Mouse (Mus musculus) brain, embryonic 14.5 days (tissue): ENCODE results near the gene Dync1li1.

ENCODE experiments used
- CTCF ChIP-seq: fragments of 200-500 bp; IDR thresholded peaks from 2 replicates; pipeline ENCODE4 v1.5.1; 2012; ENCODE audit warnings: inconsistent platforms, mild to moderate bottlenecking, moderate library complexity, borderline replicate concordance; ENCODE audit not compliant: insufficient read depth, insufficient read length; ENCODE audit errors: extremely low read depth
- POLR2A ChIP-seq: fragments of 200-500 bp; IDR thresholded peaks from 2 replicates; pipeline ENCODE4 v1.6.1; 2012; ENCODE audit warnings: mild to moderate bottlenecking, inconsistent platforms, borderline replicate concordance; ENCODE audit not compliant: poor library complexity, insufficient read depth, insufficient read length, severe bottlenecking; ENCODE audit errors: extremely low read depth

- no peak for TF ChIP-seq CTCF
- TF ChIP-seq POLR2A = no peak
Observed at GRCm38 (mm10) chr9:114678576-114678975, 10.0 kb upstream of the Dync1li1 start.
